Mouse (Mus musculus): ENCODE data around the gene Gm49450. TPM values are rescaled to one million over a fixed set of nuclear protein-coding genes. Genes with fewer than 3 reads are reported as not detected.
"Not testable (repeated sequence)": the region's sequence is repeated elsewhere in the genome, so short reads cannot be mapped to it uniquely, and the experiment has no call there.

Gm49450 gene
- polyA plus RNA-seq, 1 experiment from 2014 or later = not detected

DNA sequence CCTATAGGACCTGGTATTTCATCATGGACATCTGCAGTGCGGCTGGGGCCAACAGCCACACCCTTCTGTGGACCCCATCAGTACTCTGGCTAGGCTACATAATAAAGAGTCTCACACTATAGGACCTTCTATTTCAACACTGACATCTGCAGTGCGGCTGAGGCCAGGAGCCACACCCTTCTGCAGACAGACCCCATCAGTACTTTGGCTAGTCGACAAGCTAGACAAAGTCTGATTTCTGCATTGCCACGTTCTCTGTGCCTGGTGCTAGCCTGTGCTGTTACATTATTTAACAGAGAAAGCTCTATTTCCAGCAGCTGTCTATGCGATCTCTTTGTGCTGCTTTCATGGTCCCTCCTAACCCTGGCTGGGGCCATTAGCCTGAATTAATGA, 1.3 kb downstream of the Gm49450 start:
- ATAC-seq (ENCODE audit: low read depth) = no peak
- Histone ChIP-seq H3K27me3 (replicated peaks; ENCODE audit: control insufficient read depth, insufficient read depth, low read length) (no peaks in the 10 kb centered on the region), H3K27ac (replicated peaks; ENCODE audit: low read depth, low read length) (peak overlapping the region; percentile 99), H3K4me1 (ENCODE audit: control insufficient read depth, insufficient read depth, low read length) (peaks cover 14% of the 10 kb centered on the region; the same call in 1 of the 2 replicates), H3K9ac (ENCODE audit: low read depth, low read length) (peak overlapping the region; percentile 97), H3K36me3 (ENCODE audit: control insufficient read depth, insufficient read depth, low read length) (peaks cover 7% of the 10 kb centered on the region; the same call in 1 of the 2 replicates), H3K4me2 (ENCODE audit: low read depth, low read length) (peak overlapping the region; percentile 80), H3K9me3 (ENCODE audit: control insufficient read depth, low read length) (no peaks in the 10 kb centered on the region), H3K4me3 (ENCODE audit: low read depth, low read length) (peak overlapping the region; percentile 85)
- DNase-seq (ENCODE audit: low spot score) = peak; percentile 38
- 16% methylated on average over 5 of the region's 5 CpGs for WGBS

DNA sequence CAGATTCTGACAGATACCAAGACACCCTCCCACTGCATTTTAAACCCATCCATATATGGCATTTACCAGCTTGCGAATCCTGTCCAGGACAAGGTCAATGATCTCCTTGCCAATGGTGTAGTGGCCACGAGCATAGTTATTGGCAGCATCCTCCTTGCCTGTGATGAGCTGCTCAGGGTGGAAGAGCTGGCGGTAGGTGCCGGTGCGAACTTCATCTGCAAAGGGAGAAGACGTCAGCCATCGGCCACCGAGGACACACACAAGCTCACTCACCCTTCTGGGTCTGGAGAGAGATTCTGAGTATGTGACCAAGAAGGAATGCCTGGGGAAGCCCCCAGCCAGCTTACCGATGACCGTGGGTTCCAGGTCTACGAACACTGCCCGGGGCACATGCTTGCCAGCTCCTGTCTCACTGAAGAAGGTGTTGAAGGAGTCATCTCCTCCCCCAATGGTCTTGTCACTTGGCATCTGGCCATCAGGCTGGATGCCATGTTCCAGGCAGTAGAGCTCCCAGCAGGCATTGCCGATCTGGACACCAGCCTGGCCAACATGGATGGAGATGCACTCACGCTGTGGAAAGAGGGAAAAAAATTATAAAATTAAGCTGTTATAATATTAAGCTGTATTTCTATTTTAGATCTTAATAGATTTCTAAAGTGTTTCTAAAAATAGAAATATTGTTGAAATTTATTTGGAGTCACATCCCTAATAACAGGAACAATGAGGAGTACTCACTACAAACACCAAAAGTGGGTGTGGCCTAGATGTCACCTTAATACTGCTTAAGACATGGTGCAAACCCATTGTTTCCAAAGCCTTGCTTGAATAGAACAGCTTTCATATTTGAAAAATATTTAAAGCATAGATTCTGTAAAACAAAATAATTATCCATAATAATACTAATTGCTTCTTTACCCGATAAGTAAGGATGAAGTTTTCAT, 2.0 kb downstream of the Gm49450 start:
- H3K9ac ChIP-seq (ENCODE audit: low read depth, low read length) = peak overlapping the region; percentile 97
- DNase-seq (ENCODE audit: low spot score) = not testable (repeated sequence)
- H3K4me1 ChIP-seq (ENCODE audit: control insufficient read depth, insufficient read depth, low read length) = peaks cover 14% of the 10 kb centered on the region; the same call in 1 of the 2 replicates

DNA sequence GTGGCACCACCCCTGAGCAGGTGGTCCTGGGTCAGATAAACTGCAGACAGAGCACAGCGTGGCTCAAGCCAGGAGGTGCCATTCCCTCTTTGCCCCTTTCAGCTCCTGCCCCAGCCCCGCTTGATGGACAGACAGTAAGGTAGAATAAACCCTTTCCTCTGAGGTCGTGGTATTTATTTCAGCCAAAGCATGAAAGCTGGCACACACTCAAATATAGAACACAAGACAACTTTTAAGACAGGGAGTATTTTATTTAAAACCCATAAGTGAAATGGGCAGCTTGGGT, 3.8 kb downstream of the Gm49450 start:
- H3K36me3 ChIP-seq (ENCODE audit: control insufficient read depth, insufficient read depth, low read length) = peaks cover 7% of the 10 kb centered on the region; the same call in 1 of the 2 replicates
- H3K4me3 ChIP-seq (ENCODE audit: low read depth, low read length) = no peak overlapping the region
- H3K9me3 ChIP-seq (ENCODE audit: control insufficient read depth, low read length) = no peaks in the 10 kb centered on the region
- no peak for ATAC-seq (ENCODE audit: low read depth)
- H3K27me3 ChIP-seq (replicated peaks; ENCODE audit: control insufficient read depth, insufficient read depth, low read length) = no peaks in the 10 kb centered on the region
- 67% methylated on average over 3 of the region's 3 CpGs for WGBS
- peaks cover 9% of the 10 kb centered on the region; the same call in 1 of the 2 replicates for H3K4me1 ChIP-seq (ENCODE audit: control insufficient read depth, insufficient read depth, low read length)
- no peak overlapping the region for H3K27ac ChIP-seq (replicated peaks; ENCODE audit: low read depth, low read length)
- no peak overlapping the region for H3K9ac ChIP-seq (ENCODE audit: low read depth, low read length)
- no peak overlapping the region; the same call in 1 of the 2 replicates for H3K4me2 ChIP-seq (ENCODE audit: low read depth, low read length)
- DNase-seq (ENCODE audit: low spot score) = no peak

More for the DNA sequence above, 2.0 kb downstream of the Gm49450 start:
- WGBS = 83% methylated on average over 11 of the region's 15 CpGs
- H3K4me3 ChIP-seq (ENCODE audit: low read depth, low read length) = peak overlapping the region; percentile 85
- H3K27me3 ChIP-seq (replicated peaks; ENCODE audit: control insufficient read depth, insufficient read depth, low read length); H3K9me3 ChIP-seq (ENCODE audit: control insufficient read depth, low read length); H3K36me3 ChIP-seq (ENCODE audit: control insufficient read depth, insufficient read depth, low read length); ATAC-seq (ENCODE audit: low read depth): not testable (repeated sequence)
- peak overlapping the region; percentile 80 for H3K4me2 ChIP-seq (ENCODE audit: low read depth, low read length)
- H3K27ac ChIP-seq (replicated peaks; ENCODE audit: low read depth, low read length) = peak overlapping the region; percentile 99

DNA sequence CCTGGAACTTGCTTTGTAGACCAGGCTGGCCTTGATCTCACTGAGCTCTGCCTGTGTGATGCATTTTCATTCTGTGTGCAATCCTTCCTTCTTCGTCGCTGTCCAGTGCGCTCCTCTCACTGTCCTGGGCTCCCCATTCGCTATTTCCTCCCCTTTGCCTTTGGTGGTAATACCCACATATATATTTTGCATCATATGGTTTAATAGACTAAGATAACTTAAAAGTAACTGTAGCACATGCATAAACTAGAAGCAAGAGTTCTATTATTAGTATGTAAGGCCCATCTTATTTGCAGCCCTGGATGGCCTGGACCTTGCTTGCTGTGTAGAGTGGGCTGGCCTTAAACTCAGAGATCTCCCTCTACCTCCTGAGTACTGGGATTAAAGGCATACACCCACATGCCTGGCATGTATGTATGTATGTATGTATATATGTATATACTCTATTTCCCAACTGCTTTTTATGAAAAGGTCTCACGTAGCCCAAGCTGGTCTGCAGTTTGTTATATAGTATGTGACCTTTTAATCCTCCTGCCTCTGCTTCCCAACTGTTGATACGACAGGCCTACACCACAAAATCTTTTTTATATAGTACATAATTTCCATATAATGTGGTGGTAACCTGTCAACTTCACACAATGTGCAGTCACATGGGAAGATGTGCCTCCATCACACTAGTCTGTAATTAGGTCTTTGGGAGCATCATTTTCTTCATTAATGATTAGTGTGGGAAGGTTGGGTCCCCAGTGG, 4.3 kb downstream of the Gm49450 start:
- peaks cover 7% of the 10 kb centered on the region; the same call in 1 of the 2 replicates for H3K36me3 ChIP-seq (ENCODE audit: control insufficient read depth, insufficient read depth, low read length)
- WGBS = 68% methylated on average over 6 of the region's 6 CpGs
- H3K9ac ChIP-seq (ENCODE audit: low read depth, low read length) = no peak overlapping the region
- DNase-seq (ENCODE audit: low spot score) (no peak), ATAC-seq (ENCODE audit: low read depth) (no peak)
- no peaks in the 10 kb centered on the region for H3K27me3 ChIP-seq (replicated peaks; ENCODE audit: control insufficient read depth, insufficient read depth, low read length)
- no peak overlapping the region for H3K27ac ChIP-seq (replicated peaks; ENCODE audit: low read depth, low read length)
- no peaks in the 10 kb centered on the region for H3K9me3 ChIP-seq (ENCODE audit: control insufficient read depth, low read length)
- H3K4me2 ChIP-seq (ENCODE audit: low read depth, low read length) = no peak overlapping the region; the same call in 1 of the 2 replicates
- H3K4me1 ChIP-seq (ENCODE audit: control insufficient read depth, insufficient read depth, low read length) = peaks cover 6% of the 10 kb centered on the region; the same call in 1 of the 2 replicates
- no peak overlapping the region for H3K4me3 ChIP-seq (ENCODE audit: low read depth, low read length)

DNA sequence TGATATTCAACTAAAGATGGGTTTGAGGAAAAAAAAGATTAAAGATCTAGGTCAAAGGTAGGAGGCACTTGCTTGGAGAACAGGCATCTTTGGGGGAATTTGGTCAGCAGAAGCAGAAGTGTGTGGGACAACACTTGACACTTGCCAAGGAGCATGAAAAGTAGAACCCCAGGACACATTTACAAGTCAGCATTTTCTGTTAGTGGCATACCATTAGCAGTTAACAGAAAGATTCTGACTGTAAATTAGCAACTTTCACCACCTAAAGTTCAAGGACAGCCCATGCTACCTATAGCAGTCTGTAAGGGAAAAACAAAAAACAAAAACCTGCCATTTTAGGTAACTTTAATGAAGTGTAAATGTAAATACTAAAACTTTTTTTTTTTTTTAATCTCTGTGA, 5.0 kb downstream of the Gm49450 start:
- no peak for DNase-seq (ENCODE audit: low spot score)
- no peak overlapping the region for H3K4me3 ChIP-seq (ENCODE audit: low read depth, low read length)
- H3K9ac ChIP-seq (ENCODE audit: low read depth, low read length) = no peak overlapping the region
- no peaks in the 10 kb centered on the region for H3K27me3 ChIP-seq (replicated peaks; ENCODE audit: control insufficient read depth, insufficient read depth, low read length)
- H3K9me3 ChIP-seq (ENCODE audit: control insufficient read depth, low read length) = no peaks in the 10 kb centered on the region
- H3K4me2 ChIP-seq (ENCODE audit: low read depth, low read length) = no peak overlapping the region
- H3K36me3 ChIP-seq (ENCODE audit: control insufficient read depth, insufficient read depth, low read length) = peaks cover 7% of the 10 kb centered on the region; the same call in 1 of the 2 replicates
- peaks cover 4% of the 10 kb centered on the region; the same call in 1 of the 2 replicates for H3K4me1 ChIP-seq (ENCODE audit: control insufficient read depth, insufficient read depth, low read length)
- no peak for ATAC-seq (ENCODE audit: low read depth)
- H3K27ac ChIP-seq (replicated peaks; ENCODE audit: low read depth, low read length) = no peak overlapping the region

DNA sequence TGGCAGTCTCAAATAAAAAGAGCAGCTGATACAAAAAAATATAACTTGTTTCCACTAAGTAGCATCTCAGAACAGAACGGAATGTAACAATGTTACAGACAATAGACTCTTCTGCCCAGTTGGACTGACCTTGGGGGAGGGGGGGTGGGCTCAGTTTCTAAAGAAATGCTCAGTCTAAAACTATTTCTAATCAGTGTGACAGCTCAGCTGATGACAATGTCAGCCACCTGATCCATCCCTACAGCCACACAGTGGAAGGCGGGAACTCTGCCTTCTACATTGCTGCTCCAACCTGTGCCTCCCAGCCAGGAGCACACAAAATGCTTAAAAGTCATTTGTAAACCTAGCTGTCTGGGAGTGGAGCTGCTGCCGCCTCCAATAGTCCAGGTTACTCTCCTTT, 5.5 kb downstream of the Gm49450 start:
- Histone ChIP-seq H3K27me3 (replicated peaks; ENCODE audit: control insufficient read depth, insufficient read depth, low read length) (no peaks in the 10 kb centered on the region), H3K27ac (replicated peaks; ENCODE audit: low read depth, low read length) (no peak overlapping the region), H3K4me1 (ENCODE audit: control insufficient read depth, insufficient read depth, low read length) (peaks cover 4% of the 10 kb centered on the region; the same call in 1 of the 2 replicates), H3K9me3 (ENCODE audit: control insufficient read depth, low read length) (no peaks in the 10 kb centered on the region), H3K36me3 (ENCODE audit: control insufficient read depth, insufficient read depth, low read length) (peaks cover 7% of the 10 kb centered on the region; the same call in 1 of the 2 replicates), H3K9ac (ENCODE audit: low read depth, low read length) (no peak overlapping the region), H3K4me2 (ENCODE audit: low read depth, low read length) (no peak overlapping the region), H3K4me3 (ENCODE audit: low read depth, low read length) (no peak overlapping the region)
- DNase-seq (ENCODE audit: low spot score) (no peak), ATAC-seq (ENCODE audit: low read depth) (no peak)
- 41% methylated on average over 3 of the region's 3 CpGs for WGBS

DNA sequence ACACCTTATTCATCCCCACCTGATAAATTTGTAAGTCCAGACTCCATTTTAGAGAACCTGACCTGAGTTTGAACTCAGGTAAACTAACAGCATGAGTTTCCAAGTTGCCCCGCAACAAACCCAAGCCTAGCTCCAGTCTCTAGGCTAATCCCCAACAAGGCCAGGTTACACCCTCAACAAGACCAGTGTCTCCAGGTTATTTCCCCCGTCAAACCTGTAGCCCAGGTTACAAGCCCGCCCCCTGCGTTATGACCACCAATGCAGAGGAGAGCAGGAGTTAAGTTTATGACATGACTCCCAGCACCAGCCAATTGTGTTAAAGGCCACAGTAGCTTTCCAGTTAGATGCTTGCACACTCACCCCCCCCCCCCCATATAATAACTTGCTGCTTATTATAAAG, 10.2 kb downstream of the Gm49450 start:
- Histone ChIP-seq H3K9me3 (ENCODE audit: control insufficient read depth, low read length) (no peaks in the 10 kb centered on the region), H3K4me3 (ENCODE audit: low read depth, low read length) (no peak overlapping the region), H3K27ac (replicated peaks; ENCODE audit: low read depth, low read length) (no peak overlapping the region), H3K4me1 (ENCODE audit: control insufficient read depth, insufficient read depth, low read length) (no peaks in the 10 kb centered on the region), H3K27me3 (replicated peaks; ENCODE audit: control insufficient read depth, insufficient read depth, low read length) (no peaks in the 10 kb centered on the region), H3K4me2 (ENCODE audit: low read depth, low read length) (no peak overlapping the region), H3K9ac (ENCODE audit: low read depth, low read length) (no peak overlapping the region), H3K36me3 (ENCODE audit: control insufficient read depth, insufficient read depth, low read length) (no peaks in the 10 kb centered on the region)
- WGBS = 54% methylated on average over 4 of the region's 4 CpGs
- ATAC-seq (ENCODE audit: low read depth) = 0 out of 2 replicates have a peak, but pooled peaks have one; percentile 45
- no peak for DNase-seq (ENCODE audit: low spot score)

DNA sequence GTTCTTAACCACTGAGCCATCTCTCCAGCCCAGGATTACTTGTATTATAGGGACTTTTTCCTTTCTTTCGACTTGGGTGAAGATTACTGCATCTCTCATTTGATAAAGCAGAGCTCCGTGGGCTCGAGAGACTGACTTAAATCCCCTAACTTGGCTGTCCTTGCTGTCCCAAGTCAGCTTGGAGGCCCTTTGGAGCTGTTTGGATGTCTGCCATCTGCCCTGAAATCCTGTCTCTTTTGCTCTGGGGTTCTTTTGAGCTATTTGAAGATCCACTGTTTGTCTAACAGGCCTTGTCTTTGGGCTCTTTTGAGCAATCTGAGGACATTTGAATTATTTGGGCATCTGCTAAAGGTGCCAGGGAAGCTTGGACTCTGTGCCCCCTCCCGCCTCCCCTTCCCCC, 11.3 kb downstream of the Gm49450 start:
- Histone ChIP-seq H3K27me3 (replicated peaks; ENCODE audit: control insufficient read depth, insufficient read depth, low read length) (no peaks in the 10 kb centered on the region), H3K27ac (replicated peaks; ENCODE audit: low read depth, low read length) (no peak overlapping the region), H3K4me3 (ENCODE audit: low read depth, low read length) (no peak overlapping the region), H3K36me3 (ENCODE audit: control insufficient read depth, insufficient read depth, low read length) (no peaks in the 10 kb centered on the region), H3K9ac (ENCODE audit: low read depth, low read length) (no peak overlapping the region), H3K4me1 (ENCODE audit: control insufficient read depth, insufficient read depth, low read length) (no peaks in the 10 kb centered on the region), H3K4me2 (ENCODE audit: low read depth, low read length) (no peak overlapping the region), H3K9me3 (ENCODE audit: control insufficient read depth, low read length) (no peaks in the 10 kb centered on the region)
- no peak for DNase-seq (ENCODE audit: low spot score)
- WGBS = 89% methylated on average over 4 of the region's 4 CpGs
- no peak for ATAC-seq (ENCODE audit: low read depth)
